Mouse (Mus musculus) bone marrow macrophage, adult 2 months (primary cell): Measurements from ENCODE around the gene Jmjd1c.

Experiments used
- CTCF ChIP-seq: IDR thresholded peaks from 2 replicates; pipeline ENCODE4 v1.5.1; 2012; ENCODE audit warnings: low read depth, mild to moderate bottlenecking, low read length, moderate library complexity
- POLR2A ChIP-seq: IDR thresholded peaks from 2 replicates; pipeline ENCODE4 v1.6.1; 2012; ENCODE audit warnings: mild to moderate bottlenecking, low read depth, low read length, borderline replicate concordance

GRCm38 (mm10) chr10:67185491-67186081, 89.7 kb downstream of the Jmjd1c start:
- TF ChIP-seq POLR2A, result no peak
- no peak for TF ChIP-seq CTCF
